Mouse (Mus musculus) midbrain, embryonic 11.5 days (tissue): ENCODE results near the gene Mybbp1a. TPM values are rescaled to one million over a fixed set of nuclear protein-coding genes. Genes with fewer than 3 reads are reported as not detected.
A peak's percentile ranks its signal among the peaks of the same experiment; 100 is the strongest.

Source experiments
- ATAC-seq: fragments of 200-750 bp; cut with Nextera tagmentation; 2 replicates; pipeline ENCODE4 v1.8.0; 2017; ENCODE audit warnings: moderate TSS enrichment, moderate library complexity; ENCODE audit not compliant: low FRiP score
- DNase-seq: peaks from one replicate; pipeline ENCODE4 v3.0.0; 2015; ENCODE audit warnings: low spot score; ENCODE audit errors: missing footprints
- H3K27ac ChIP-seq: fragments of 300-500 bp; sonication (generic); 2 replicates; pipeline ENCODE4 v1.5.1; 2014; ENCODE audit warnings: low read depth, low read length
- H3K27me3 ChIP-seq: fragments of 300-500 bp; sonication (generic); 2 replicates; pipeline ENCODE4 v1.6.1; 2014; ENCODE audit warnings: mild to moderate bottlenecking, low read length, moderate library complexity, mixed read lengths; ENCODE audit not compliant: control insufficient read depth, insufficient read depth
- H3K36me3 ChIP-seq: fragments of 300-500 bp; sonication (generic); 2 replicates; pipeline ENCODE4 v1.6.1; 2014; ENCODE audit warnings: mild to moderate bottlenecking, low read length, moderate library complexity, mixed read lengths; ENCODE audit not compliant: control insufficient read depth, insufficient read depth
- H3K4me1 ChIP-seq: fragments of 300-500 bp; sonication (generic); 2 replicates; pipeline ENCODE4 v1.6.1; 2014; ENCODE audit warnings: low read length; ENCODE audit not compliant: control insufficient read depth, insufficient read depth
- H3K4me2 ChIP-seq: fragments of 300-500 bp; sonication (generic); 2 replicates; pipeline ENCODE4 v1.6.1; 2014; ENCODE audit warnings: mild to moderate bottlenecking, moderate library complexity
- H3K4me3 ChIP-seq: fragments of 300-500 bp; sonication (generic); 2 replicates; pipeline ENCODE4 v1.5.1; 2014; ENCODE audit warnings: low read depth, low read length
- H3K9ac ChIP-seq: fragments of 300-500 bp; sonication (generic); 2 replicates; pipeline ENCODE4 v1.6.1; 2014; ENCODE audit warnings: low read length
- H3K9me3 ChIP-seq: fragments of 300-500 bp; sonication (generic); 2 replicates; pipeline ENCODE4 v1.6.1; 2016; ENCODE audit warnings: low read length; ENCODE audit not compliant: control insufficient read depth
- WGBS: fragments of 180-500 bp; shearing (Covaris S2); extraction: QIAGEN DNeasy Blood & Tissue Kit; methylation state at CpG from one replicate; pipeline ENCODE4 v1.1.7; 2014; 5-methylcytosine and 5-hydroxymethylcytosine counted together
- polyA plus RNA-seq: library from polyadenylated mRNA; unstranded; fragments of >200 nt; fragmentation: Nextera tagmentation; extraction: Ambion mirVana; gene quantifications from 2 replicates; pipeline ENCODE4 v1.2.1, GENCODE M21; 2014

Gene Mybbp1a
- polyA plus RNA-seq, 1 experiment from 2014 or later: 144 TPM

- peak; percentile 93 for ATAC-seq
- Histone ChIP-seq H3K36me3 (no peaks in the 10 kb centered on the region), H3K4me1 (peaks cover 8% of the 10 kb centered on the region), H3K9me3 (no peaks in the 10 kb centered on the region), H3K4me2 (peak within 1 kb of the TSS; percentile 96), H3K27me3 (peaks cover 4% of the 10 kb centered on the region), H3K4me3 (peak within 1 kb of the TSS; percentile 51), H3K9ac (peak within 1 kb of the TSS; percentile 58), H3K27ac (no peak within 1 kb of the TSS)
- DNase-seq: peak; percentile 95
- under 1% methylated on average over 63 of the region's 86 CpGs for WGBS
These were observed 29.8 kb upstream of the Mybbp1a start, which contains the start of gene Smtnl2 for GRCm38 (mm10) chr11:72411093-72411921. TSS of gene Smtnl2 (minus strand) at chr11:72411713.

- Histone ChIP-seq H3K36me3 (no peaks in the 10 kb centered on the region), H3K4me1 (peaks cover 9% of the 10 kb centered on the region), H3K9ac (peak overlapping the region; percentile 58; the same call in 1 of the 2 replicates), H3K9me3 (no peaks in the 10 kb centered on the region), H3K27me3 (peaks cover 4% of the 10 kb centered on the region), H3K4me3 (peak overlapping the region; percentile 51), H3K4me2 (peak overlapping the region; percentile 96), H3K27ac (no peak overlapping the region)
- 29% methylated on average over 9 of the region's 9 CpGs for WGBS
- DNase-seq (no peak), ATAC-seq (peak; percentile 3; the same call in 1 of the 2 replicates)
These were observed 29.2 kb upstream of the Mybbp1a start for GRCm38 (mm10) chr11:72411945-72412344.

- Histone ChIP-seq H3K4me3 (no peak overlapping the region), H3K27ac (no peak overlapping the region), H3K9me3 (no peaks in the 10 kb centered on the region), H3K9ac (no peak overlapping the region), H3K36me3 (no peaks in the 10 kb centered on the region), H3K4me2 (no peak overlapping the region), H3K4me1 (peaks cover 14% of the 10 kb centered on the region), H3K27me3 (peaks cover 4% of the 10 kb centered on the region)
- DNase-seq: no peak
- no peak for ATAC-seq
- WGBS: 77% methylated on average over 7 of the region's 7 CpGs
These were observed 28.1 kb upstream of the Mybbp1a start for GRCm38 (mm10) chr11:72413016-72413415.

GRCm38 (mm10) chr11:72413601-72414190 is 27.5 kb upstream of the Mybbp1a start:
- Histone ChIP-seq H3K36me3 (no peaks in the 10 kb centered on the region), H3K9ac (no peak overlapping the region), H3K27ac (no peak overlapping the region), H3K4me3 (no peak overlapping the region), H3K9me3 (no peaks in the 10 kb centered on the region), H3K4me1 (peaks cover 14% of the 10 kb centered on the region), H3K4me2 (no peak overlapping the region), H3K27me3 (peaks cover 4% of the 10 kb centered on the region)
- DNase-seq (no peak), ATAC-seq (no peak)
- WGBS: 62% methylated on average over 5 of the region's 5 CpGs

- H3K27ac ChIP-seq: no peak overlapping the region
- peaks cover 4% of the 10 kb centered on the region for H3K27me3 ChIP-seq
- DNase-seq: no peak
- 80% methylated on average over 8 of the region's 8 CpGs for WGBS
- no peaks in the 10 kb centered on the region for H3K9me3 ChIP-seq
- H3K9ac ChIP-seq: no peak overlapping the region
- ATAC-seq: no peak
- peaks cover 12% of the 10 kb centered on the region for H3K4me1 ChIP-seq
- no peak overlapping the region for H3K4me2 ChIP-seq
- H3K36me3 ChIP-seq: no peaks in the 10 kb centered on the region
- H3K4me3 ChIP-seq: no peak overlapping the region
These were observed 26.0 kb upstream of the Mybbp1a start for GRCm38 (mm10) chr11:72415155-72415554.

GRCm38 (mm10) chr11:72416666-72417065 is 24.5 kb upstream of the Mybbp1a start:
- no peak for ATAC-seq
- H3K4me2 ChIP-seq: no peak overlapping the region
- H3K4me1 ChIP-seq: peaks cover 8% of the 10 kb centered on the region
- H3K9ac ChIP-seq: no peak overlapping the region
- no peak overlapping the region for H3K4me3 ChIP-seq
- WGBS: 80% methylated on average over 5 of the region's 5 CpGs
- H3K36me3 ChIP-seq: no peaks in the 10 kb centered on the region
- DNase-seq: no peak
- H3K27me3 ChIP-seq: no peaks in the 10 kb centered on the region; the same call in none of the 2 replicates
- H3K9me3 ChIP-seq: no peaks in the 10 kb centered on the region
- H3K27ac ChIP-seq: no peak overlapping the region

GRCm38 (mm10) chr11:72417376-72417775 is 23.8 kb upstream of the Mybbp1a start:
- H3K4me1 ChIP-seq: peaks cover 7% of the 10 kb centered on the region
- no peaks in the 10 kb centered on the region for H3K9me3 ChIP-seq
- H3K27me3 ChIP-seq: no peaks in the 10 kb centered on the region; the same call in none of the 2 replicates
- ATAC-seq (peak; percentile 40), DNase-seq (peak; percentile 88)
- no peak overlapping the region for H3K4me3 ChIP-seq
- 1% methylated on average over 4 of the region's 4 CpGs for whole genome bisulfite sequencing
- H3K9ac ChIP-seq: peak overlapping the region; percentile 36; the same call in 1 of the 2 replicates
- H3K4me2 ChIP-seq: no peak overlapping the region
- H3K36me3 ChIP-seq: no peaks in the 10 kb centered on the region
- H3K27ac ChIP-seq: no peak overlapping the region

- 41% methylated on average over 8 of the region's 8 CpGs for WGBS
- Histone ChIP-seq H3K4me2 (no peak overlapping the region), H3K27ac (no peak overlapping the region), H3K4me3 (no peak overlapping the region), H3K9me3 (no peaks in the 10 kb centered on the region), H3K4me1 (peaks cover 7% of the 10 kb centered on the region), H3K27me3 (no peaks in the 10 kb centered on the region; the same call in none of the 2 replicates), H3K9ac (no peak overlapping the region), H3K36me3 (no peaks in the 10 kb centered on the region)
- no peak for ATAC-seq
- no peak for DNase-seq
These were observed 22.9 kb upstream of the Mybbp1a start for GRCm38 (mm10) chr11:72418227-72418626.

GRCm38 (mm10) chr11:72419006-72419405 is 22.1 kb upstream of the Mybbp1a start:
- Histone ChIP-seq H3K4me2 (no peak overlapping the region), H3K4me3 (no peak overlapping the region), H3K27ac (no peak overlapping the region), H3K4me1 (peaks cover 7% of the 10 kb centered on the region), H3K9ac (no peak overlapping the region), H3K36me3 (no peaks in the 10 kb centered on the region), H3K9me3 (no peaks in the 10 kb centered on the region), H3K27me3 (no peaks in the 10 kb centered on the region; the same call in none of the 2 replicates)
- DNase-seq: no peak
- ATAC-seq: no peak
- WGBS: 83% methylated on average over 6 of the region's 6 CpGs
